Mouse (Mus musculus): Measurements from ENCODE around the gene Mrpl21. TPM values are rescaled to one million over a fixed set of nuclear protein-coding genes. Genes with fewer than 3 reads are reported as not detected.

Gene Mrpl21
- 10 to 100 TPM; 70.0 to 74.4 TPM for total RNA-seq (2021)
- long read RNA-seq, experiment 1, transcript Mrpl21-203 (6 exons, 674 nt), result minor isoform, 11 of 96 reads
- long read RNA-seq, experiment 1, transcript Mrpl21-201 (7 exons, 802 nt), result major isoform, 82 of 96 reads
- long read RNA-seq, experiment 1, partial matches to known transcripts, result 0 of 96 reads
- long read RNA-seq, experiment 1, other reads (novel, unspliced or antisense), result 2 of 96 reads
- long read RNA-seq, experiment 2, transcript Mrpl21-201 (7 exons, 802 nt), result major isoform, 45 of 49 reads
- long read RNA-seq, experiment 2, partial matches to known transcripts, result 0 of 49 reads
- long read RNA-seq, experiment 2, other reads (novel, unspliced or antisense), result 1 of 49 reads

GRCm38 (mm10) chr19:3282572-3283467, at the start of gene Mrpl21, which contains the start of gene Ighmbp2:
Gene Mrpl21 (plus strand): TSS chr19:3282901.
Gene Ighmbp2 (minus strand): TSS chr19:3283017.
- peak; percentile 90 to 91 for DNase-seq

GRCm38 (mm10) chr19:3260016-3260415, 22.7 kb upstream of the Mrpl21 start:
- DNase-seq, result no peak

- no peak for DNase-seq
Measured at GRCm38 (mm10) chr19:3260591-3260990, 22.1 kb upstream of the Mrpl21 start.

GRCm38 (mm10) chr19:3261336-3261735, 21.4 kb upstream of the Mrpl21 start:
- DNase-seq, result no peak

- DNase-seq, result no peak
Measured at GRCm38 (mm10) chr19:3261764-3262525, 20.8 kb upstream of the Mrpl21 start.

GRCm38 (mm10) chr19:3264348-3264747, 18.4 kb upstream of the Mrpl21 start:
- no peak for DNase-seq

GRCm38 (mm10) chr19:3265180-3265579, 17.5 kb upstream of the Mrpl21 start:
- DNase-seq, result no peak

- DNase-seq, result no peak
Measured at GRCm38 (mm10) chr19:3266136-3266535, 16.6 kb upstream of the Mrpl21 start.

GRCm38 (mm10) chr19:3266676-3267075, 16.0 kb upstream of the Mrpl21 start:
- no peak for DNase-seq

GRCm38 (mm10) chr19:3267340-3267739, 15.4 kb upstream of the Mrpl21 start:
- DNase-seq, result no peak

- DNase-seq, result no peak
Measured at GRCm38 (mm10) chr19:3268218-3268980, 14.3 kb upstream of the Mrpl21 start.

GRCm38 (mm10) chr19:3269279-3269678, 13.4 kb upstream of the Mrpl21 start:
- DNase-seq, result no peak

GRCm38 (mm10) chr19:3269803-3270202, 12.9 kb upstream of the Mrpl21 start:
- DNase-seq, result no peak

GRCm38 (mm10) chr19:3271366-3271765, 11.3 kb upstream of the Mrpl21 start:
- no peak for DNase-seq

- no peak for DNase-seq
Measured at GRCm38 (mm10) chr19:3273331-3273730, 9.4 kb upstream of the Mrpl21 start.

GRCm38 (mm10) chr19:3275744-3276365, 6.8 kb upstream of the Mrpl21 start:
- no peak for DNase-seq

- DNase-seq, result no peak
Measured at GRCm38 (mm10) chr19:3281886-3282285, 815 bp upstream of the Mrpl21 start.

- peak; percentile 37 to 39 for DNase-seq
Measured at GRCm38 (mm10) chr19:3289006-3289405, 6.3 kb downstream of the Mrpl21 start.

GRCm38 (mm10) chr19:3292028-3292427, 9.3 kb downstream of the Mrpl21 start:
- DNase-seq, result peak; percentile 71 to 76

GRCm38 (mm10) chr19:3292993-3293392, 10.3 kb downstream of the Mrpl21 start:
- no peak for DNase-seq

GRCm38 (mm10) chr19:3295245-3295644, 12.5 kb downstream of the Mrpl21 start:
- DNase-seq, result no peak

All from adrenal gland, postnatal 36 days (tissue).